Mouse (Mus musculus): ENCODE measurements around the gene Shb. TPM values are rescaled to one million over a fixed set of nuclear protein-coding genes. Genes with fewer than 3 reads are reported as not detected.

Gene Shb
- polyA plus RNA-seq, 1 experiment = not detected

DNA sequence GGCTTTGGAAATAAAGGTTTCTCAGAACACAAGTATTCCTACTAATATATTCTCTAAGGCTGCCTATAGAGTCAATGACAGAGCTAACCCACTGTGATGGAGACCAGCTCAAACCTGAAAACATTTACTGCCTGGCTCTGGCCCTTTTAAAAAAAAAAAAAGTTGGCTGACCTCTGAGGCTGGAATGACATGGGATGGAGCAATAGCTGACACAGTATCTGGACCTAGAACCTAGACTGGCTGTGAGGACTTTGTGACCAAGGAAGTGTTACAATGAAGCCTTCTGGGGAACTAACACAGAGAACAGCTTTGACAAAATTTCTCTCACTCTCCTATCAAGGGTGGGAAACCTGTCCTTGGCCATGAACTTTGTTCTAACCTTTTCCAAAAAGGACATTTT, 9.3 kb downstream of the Shb start:
- no peak for TF ChIP-seq CTCF (IDR thresholded peaks at IDR 0.05; ENCODE audit: insufficient read depth, low read depth, low read length)
- TF ChIP-seq POLR2A (IDR thresholded peaks at IDR 0.05; ENCODE audit: insufficient read depth, low read depth, low read length) = no peak
- no peak overlapping the region for H3K4me3 ChIP-seq (ENCODE audit: insufficient read depth, low read depth, low read length)

DNA sequence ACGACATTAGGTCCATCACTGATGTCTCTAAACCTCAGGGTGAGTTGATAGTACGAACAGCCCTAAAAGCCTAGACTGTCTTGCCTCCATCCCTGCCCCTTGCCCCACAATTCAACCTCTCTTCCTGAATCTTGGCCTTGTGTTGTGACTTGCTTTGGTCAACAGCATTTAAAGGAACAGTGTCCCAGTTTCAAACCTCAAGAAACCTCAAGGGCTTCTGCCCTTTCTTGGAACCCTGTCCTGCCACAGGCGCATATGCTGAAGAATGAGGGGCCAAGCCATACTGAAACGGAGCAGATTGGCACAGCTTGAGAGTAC, 9.7 kb downstream of the Shb start:
- TF ChIP-seq POLR2A (IDR thresholded peaks at IDR 0.05; ENCODE audit: insufficient read depth, low read depth, low read length) (no peak), CTCF (IDR thresholded peaks at IDR 0.05; ENCODE audit: insufficient read depth, low read depth, low read length) (no peak)
- peaks cover 21% of the 10 kb centered on the region for H3K4me1 ChIP-seq (ENCODE audit: control insufficient read depth, insufficient read depth, low read length)
- H3K4me3 ChIP-seq (ENCODE audit: insufficient read depth, low read depth, low read length) = no peak overlapping the region
- WGBS = 84% methylated on average over 4 of the region's 4 CpGs
- H3K27ac ChIP-seq (ENCODE audit: insufficient read depth, low read depth, low read length) = no peak overlapping the region

More for the DNA sequence above, 9.3 kb downstream of the Shb start:
- H3K27ac ChIP-seq (ENCODE audit: insufficient read depth, low read depth, low read length) = no peak overlapping the region
- peaks cover 23% of the 10 kb centered on the region for H3K4me1 ChIP-seq (ENCODE audit: control insufficient read depth, insufficient read depth, low read length)

DNA sequence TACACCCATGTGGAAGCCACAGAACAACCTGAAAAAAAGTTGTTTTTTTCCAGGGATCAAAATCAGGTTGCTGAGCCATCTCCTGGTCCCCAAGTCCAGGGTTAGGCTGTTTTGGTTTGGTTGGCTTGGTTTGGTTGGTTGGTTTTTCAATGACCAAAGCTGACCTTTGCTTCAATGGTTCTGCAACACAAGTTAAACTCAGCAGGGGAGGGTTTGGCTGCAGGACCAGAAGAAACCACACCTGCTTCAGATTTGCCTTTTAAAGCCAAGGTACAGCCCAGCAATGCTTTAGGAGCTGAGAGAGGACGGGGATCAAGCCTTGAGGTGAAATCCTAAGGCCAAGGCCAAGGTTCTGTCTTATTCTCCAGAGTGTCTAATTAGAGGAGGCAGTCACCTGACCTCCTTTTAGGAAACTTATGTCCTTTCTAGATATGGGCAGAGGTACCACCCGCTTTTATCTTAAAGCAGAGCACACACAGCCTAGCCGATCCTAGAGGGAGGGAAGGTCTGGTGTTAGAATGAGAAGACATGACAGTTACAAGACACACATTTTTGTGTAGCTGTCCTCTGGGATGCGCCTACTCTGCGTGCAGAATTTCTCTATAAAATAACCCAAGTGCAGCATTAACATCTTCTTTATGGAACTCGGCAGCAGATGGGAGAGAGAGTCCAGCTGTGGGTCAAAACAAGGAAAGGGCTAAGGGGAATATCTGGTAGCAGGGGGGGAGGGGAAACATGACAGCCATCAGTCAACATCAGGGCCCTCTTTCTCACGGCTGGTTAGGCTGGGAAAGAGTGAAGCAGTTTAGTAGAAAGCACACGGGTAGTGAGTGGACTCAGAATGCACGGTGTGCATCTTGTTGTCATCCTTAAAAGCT, 10.3 kb downstream of the Shb start:
- 74% methylated on average over 9 of the region's 9 CpGs for WGBS
- TF ChIP-seq POLR2A (IDR thresholded peaks at IDR 0.05; ENCODE audit: insufficient read depth, low read depth, low read length) (no peak), CTCF (IDR thresholded peaks at IDR 0.05; ENCODE audit: insufficient read depth, low read depth, low read length) (no peak)
- H3K4me3 ChIP-seq (ENCODE audit: insufficient read depth, low read depth, low read length) = no peak overlapping the region
- no peak overlapping the region for H3K27ac ChIP-seq (ENCODE audit: insufficient read depth, low read depth, low read length)
- peaks cover 20% of the 10 kb centered on the region for H3K4me1 ChIP-seq (ENCODE audit: control insufficient read depth, insufficient read depth, low read length)

DNA sequence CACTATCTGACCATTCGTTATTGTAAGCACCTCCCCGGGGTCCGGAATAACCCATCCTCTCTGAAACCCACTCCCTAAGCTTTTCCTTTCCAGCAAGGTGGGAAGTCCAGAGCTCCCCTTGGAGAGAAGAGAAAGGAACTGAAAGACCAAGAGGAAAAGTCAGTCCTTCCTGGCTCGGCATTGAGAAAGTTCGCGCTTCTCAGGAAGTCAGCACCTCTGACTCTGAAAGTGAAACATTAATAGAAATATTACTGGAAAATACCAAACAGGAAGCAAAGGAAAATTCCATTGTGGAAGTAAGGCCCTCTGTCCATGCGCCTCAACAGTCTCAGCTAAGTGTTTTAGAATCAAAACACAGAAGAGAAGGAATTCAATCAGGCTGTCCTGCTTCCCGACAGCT, 11.9 kb downstream of the Shb start:
- WGBS = 82% methylated on average over 8 of the region's 8 CpGs
- no peak overlapping the region for H3K4me3 ChIP-seq (ENCODE audit: insufficient read depth, low read depth, low read length)
- peaks cover 20% of the 10 kb centered on the region for H3K4me1 ChIP-seq (ENCODE audit: control insufficient read depth, insufficient read depth, low read length)
- H3K27ac ChIP-seq (ENCODE audit: insufficient read depth, low read depth, low read length) = no peak overlapping the region
- TF ChIP-seq POLR2A (IDR thresholded peaks at IDR 0.05; ENCODE audit: insufficient read depth, low read depth, low read length) (no peak), CTCF (IDR thresholded peaks at IDR 0.05; ENCODE audit: insufficient read depth, low read depth, low read length) (no peak)

DNA sequence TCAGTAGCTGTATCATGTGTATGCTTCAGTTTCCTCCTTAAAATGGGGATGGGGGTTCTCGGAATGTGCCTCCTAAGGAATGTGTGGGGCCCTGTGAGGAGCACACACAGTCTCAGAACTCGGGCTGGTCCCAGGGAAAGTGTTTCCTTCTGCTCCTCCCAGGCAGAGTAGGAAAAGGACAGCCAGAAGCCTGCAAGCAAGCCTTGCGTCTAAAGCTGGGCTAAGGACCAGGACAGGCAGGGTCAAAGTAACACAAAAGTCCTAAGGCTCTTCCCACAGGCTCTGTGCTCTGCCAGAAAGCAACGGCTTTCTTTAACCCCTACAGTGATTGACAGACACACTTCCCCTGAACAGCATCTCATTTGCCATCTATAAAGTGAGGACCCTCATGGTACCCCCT, 14.9 kb downstream of the Shb start:
- TF ChIP-seq CTCF (IDR thresholded peaks at IDR 0.05; ENCODE audit: insufficient read depth, low read depth, low read length) (no peak), POLR2A (IDR thresholded peaks at IDR 0.05; ENCODE audit: insufficient read depth, low read depth, low read length) (no peak)
- WGBS = 66% methylated on average over 4 of the region's 4 CpGs
- no peak overlapping the region for H3K27ac ChIP-seq (ENCODE audit: insufficient read depth, low read depth, low read length)
- peaks cover 36% of the 10 kb centered on the region for H3K4me1 ChIP-seq (ENCODE audit: control insufficient read depth, insufficient read depth, low read length)
- no peak overlapping the region for H3K4me3 ChIP-seq (ENCODE audit: insufficient read depth, low read depth, low read length)

DNA sequence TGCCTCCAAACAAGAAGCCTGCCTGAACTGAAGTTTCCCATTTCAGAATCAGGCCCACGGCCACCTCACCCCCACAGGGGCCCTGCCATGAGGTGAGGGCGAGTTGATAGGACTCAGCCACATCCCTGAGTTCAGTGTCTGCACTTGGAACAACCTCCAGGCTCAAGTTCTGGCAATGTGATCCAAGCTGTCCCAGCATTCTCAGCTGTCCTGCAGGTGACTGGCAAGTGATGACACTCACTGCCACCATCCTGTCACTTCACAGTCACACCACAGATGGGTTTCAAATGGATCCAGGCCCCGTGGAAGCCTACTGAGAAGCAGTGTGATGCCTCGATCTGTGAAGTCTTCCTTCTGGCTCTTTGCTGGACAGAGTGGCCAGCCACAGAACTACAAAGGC, 16.4 kb downstream of the Shb start:
- no peak overlapping the region for H3K4me3 ChIP-seq (ENCODE audit: insufficient read depth, low read depth, low read length)
- WGBS = 78% methylated on average over 4 of the region's 4 CpGs
- H3K27ac ChIP-seq (ENCODE audit: insufficient read depth, low read depth, low read length) = no peak overlapping the region
- peaks cover 32% of the 10 kb centered on the region for H3K4me1 ChIP-seq (ENCODE audit: control insufficient read depth, insufficient read depth, low read length)
- TF ChIP-seq POLR2A (IDR thresholded peaks at IDR 0.05; ENCODE audit: insufficient read depth, low read depth, low read length) (no peak), CTCF (IDR thresholded peaks at IDR 0.05; ENCODE audit: insufficient read depth, low read depth, low read length) (no peak)

DNA sequence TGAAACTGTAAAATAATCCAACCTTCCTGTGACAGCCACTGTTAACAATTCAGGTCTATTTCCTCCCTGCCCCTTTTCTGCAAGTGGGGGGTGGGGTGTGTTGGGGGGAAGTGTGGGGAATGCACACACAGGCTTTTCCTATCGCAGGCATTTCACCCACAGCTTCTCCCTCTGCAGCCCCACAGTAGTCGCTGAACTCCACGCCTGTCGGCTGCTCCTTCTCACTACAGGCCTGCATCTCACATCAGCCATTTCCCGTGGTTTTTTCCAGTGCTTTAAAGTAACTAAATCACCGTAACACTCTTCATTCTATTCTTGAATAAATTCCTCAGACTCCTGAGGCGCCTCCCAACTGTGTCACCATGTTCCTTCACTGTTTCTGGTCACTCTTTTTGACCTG, 17.9 kb downstream of the Shb start:
- Histone ChIP-seq H3K4me1 (ENCODE audit: control insufficient read depth, insufficient read depth, low read length) (peaks cover 44% of the 10 kb centered on the region), H3K27ac (ENCODE audit: insufficient read depth, low read depth, low read length) (no peak overlapping the region), H3K4me3 (ENCODE audit: insufficient read depth, low read depth, low read length) (no peak overlapping the region)
- TF ChIP-seq POLR2A (IDR thresholded peaks at IDR 0.05; ENCODE audit: insufficient read depth, low read depth, low read length) (no peak), CTCF (IDR thresholded peaks at IDR 0.05; ENCODE audit: insufficient read depth, low read depth, low read length) (no peak)
- WGBS = 32% methylated on average over 7 of the region's 7 CpGs

DNA sequence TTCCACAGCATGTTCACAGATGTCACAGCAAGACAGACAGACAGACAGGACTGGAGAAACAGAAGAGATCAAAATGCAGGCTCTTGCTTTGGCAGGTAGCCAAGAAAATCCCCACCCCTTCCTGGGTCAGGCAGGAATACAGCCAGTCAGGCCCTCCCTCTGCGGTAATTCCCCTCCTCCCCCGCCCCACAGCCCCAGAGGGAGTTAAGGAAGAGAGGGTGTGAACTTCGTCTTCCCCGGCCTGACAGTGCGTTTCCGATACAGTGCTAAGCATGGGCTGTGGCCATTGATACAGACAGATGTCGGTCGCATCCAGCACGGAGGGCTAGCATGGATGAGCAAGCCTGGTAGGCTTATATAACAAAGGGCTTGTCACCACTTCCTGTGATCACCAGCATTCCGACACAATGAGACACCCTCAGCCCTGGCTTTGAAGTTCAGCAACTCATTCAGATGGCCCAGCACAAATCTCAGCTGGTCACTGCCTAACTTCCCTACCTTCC, 18.4 kb downstream of the Shb start:
- Histone ChIP-seq H3K4me3 (ENCODE audit: insufficient read depth, low read depth, low read length) (no peak overlapping the region), H3K4me1 (ENCODE audit: control insufficient read depth, insufficient read depth, low read length) (peaks cover 48% of the 10 kb centered on the region), H3K27ac (ENCODE audit: insufficient read depth, low read depth, low read length) (no peak overlapping the region; the same call in 1 of the 2 replicates)
- 14% methylated on average over 10 of the region's 10 CpGs for WGBS
- TF ChIP-seq CTCF (IDR thresholded peaks at IDR 0.05; ENCODE audit: insufficient read depth, low read depth, low read length) = no peak
- no peak for TF ChIP-seq POLR2A (IDR thresholded peaks at IDR 0.05; ENCODE audit: insufficient read depth, low read depth, low read length)

DNA sequence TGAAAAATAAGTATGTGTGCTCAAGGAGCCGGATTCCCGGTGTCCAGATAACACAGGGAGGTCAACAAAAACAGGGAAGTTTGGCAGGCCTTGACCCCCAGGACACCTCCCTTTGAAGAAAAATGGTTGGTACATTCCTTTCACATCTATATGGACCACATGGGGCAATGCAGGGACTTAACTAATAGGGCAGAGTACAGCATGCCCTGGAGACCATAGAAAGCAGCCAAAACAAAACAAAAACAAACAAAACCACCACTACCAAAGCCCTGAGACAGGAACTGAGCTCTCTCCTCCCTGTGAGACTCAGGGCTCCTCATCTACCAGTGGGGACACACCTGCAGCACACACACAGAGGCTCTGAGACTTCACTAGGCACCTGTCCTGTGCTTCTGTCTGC, 18.9 kb downstream of the Shb start:
- 80% methylated on average over 2 of the region's 2 CpGs for WGBS
- Histone ChIP-seq H3K27ac (ENCODE audit: insufficient read depth, low read depth, low read length) (no peak overlapping the region), H3K4me3 (ENCODE audit: insufficient read depth, low read depth, low read length) (no peak overlapping the region), H3K4me1 (ENCODE audit: control insufficient read depth, insufficient read depth, low read length) (peaks cover 52% of the 10 kb centered on the region)
- TF ChIP-seq POLR2A (IDR thresholded peaks at IDR 0.05; ENCODE audit: insufficient read depth, low read depth, low read length) (no peak), CTCF (IDR thresholded peaks at IDR 0.05; ENCODE audit: insufficient read depth, low read depth, low read length) (no peak)
